Mouse (Mus musculus) C2C12 (cell line): ENCODE measurements around the gene Ttc7. TPM values are rescaled to one million over a fixed set of nuclear protein-coding genes. Genes with fewer than 3 reads are reported as not detected.
"Not testable (repeated sequence)": the region's sequence is repeated elsewhere in the genome, so short reads cannot be mapped to it uniquely, and the experiment has no call there.

Experiments
- H3K27me3 ChIP-seq: one replicate; pipeline ENCODE4 v1.6.1; 2011; ENCODE audit not compliant: control insufficient read depth, insufficient read depth, insufficient read length
- H3K36me3 ChIP-seq: one replicate; pipeline ENCODE4 v1.6.1; 2011; ENCODE audit not compliant: control insufficient read depth, insufficient read depth
- H3K4me3 ChIP-seq: one replicate; pipeline ENCODE4 v1.5.1; 2011; ENCODE audit warnings: mild to moderate bottlenecking, control low read depth; ENCODE audit not compliant: poor library complexity, insufficient read depth, severe bottlenecking
- H3K79me2 ChIP-seq: one replicate; pipeline ENCODE4 v1.6.1; 2011; ENCODE audit not compliant: control insufficient read depth, insufficient read depth
- H3K79me3 ChIP-seq: one replicate; pipeline ENCODE4 v1.6.1; 2011; ENCODE audit warnings: low read depth, control low read depth
- H3ac ChIP-seq: one replicate; pipeline ENCODE3; 2011; ENCODE audit warnings: low read depth; ENCODE audit not compliant: control insufficient read depth, insufficient read length
- CEBPB ChIP-seq: IDR thresholded peaks from one replicate; pipeline ENCODE4 v1.6.1; 2011; ENCODE audit warnings: low read depth, mild to moderate bottlenecking, control low read depth, moderate library complexity
- CTCF ChIP-seq: IDR thresholded peaks from one replicate; pipeline ENCODE4 v1.5.1; 2011; ENCODE audit not compliant: control insufficient read depth, insufficient read depth, insufficient read length
- FOSL1 ChIP-seq: IDR thresholded peaks from one replicate; pipeline ENCODE4 v1.8.0; 2011; ENCODE audit warnings: mild to moderate bottlenecking, low read length; ENCODE audit not compliant: poor library complexity, insufficient read depth, severe bottlenecking
- MAX ChIP-seq: IDR thresholded peaks from one replicate; pipeline ENCODE4 v1.6.1; 2011; ENCODE audit warnings: mild to moderate bottlenecking, control low read depth
- MYOD1 ChIP-seq: IDR thresholded peaks from one replicate; pipeline ENCODE4 v1.6.1; 2011; ENCODE audit warnings: low read depth; ENCODE audit not compliant: control insufficient read depth, insufficient read length
- MYOG ChIP-seq: IDR thresholded peaks from one replicate; pipeline ENCODE4 v1.6.1; 2011; ENCODE audit not compliant: control insufficient read depth, insufficient read length; ENCODE audit errors: extremely low read depth
- USF1 ChIP-seq: IDR thresholded peaks from one replicate; pipeline ENCODE4 v1.6.1; 2011; ENCODE audit warnings: low read depth, mild to moderate bottlenecking, control low read depth, moderate library complexity
- polyA plus RNA-seq: library from polyadenylated mRNA; unstranded; fragments of >200 nt; fragmentation: generic; extraction: Trizol; gene quantifications from one replicate; pipeline ENCODE4 v1.2.1, GENCODE M21; 2012; ENCODE audit warnings: missing spikeins

Ttc7 gene
- polyA plus RNA-seq, 1 experiment: 9.8 TPM

GRCm38 (mm10) chr17:87300340-87300739 lies 17.7 kb downstream of the Ttc7 start:
- Histone ChIP-seq H3K79me3 (no peaks in the 10 kb centered on the region), H3K36me3 (peaks cover 6% of the 10 kb centered on the region), H3K79me2 (no peaks in the 10 kb centered on the region), H3ac (no peak overlapping the region), H3K27me3 (no peaks in the 10 kb centered on the region), H3K4me3 (no peak overlapping the region)
- TF ChIP-seq CTCF: no peak
- TF ChIP-seq MAX: no peak
- no peak for TF ChIP-seq CEBPB
- no peak for TF ChIP-seq FOSL1
- no peak for TF ChIP-seq MYOD1
- no peak for TF ChIP-seq USF1
- TF ChIP-seq MYOG: no peak

- H3K79me3 ChIP-seq, H3K36me3 ChIP-seq, H3K27me3 ChIP-seq, H3ac ChIP-seq, H3K4me3 ChIP-seq, H3K79me2 ChIP-seq: not testable (repeated sequence)
These were observed 18.9 kb downstream of the Ttc7 start for GRCm38 (mm10) chr17:87301607-87302006.

GRCm38 (mm10) chr17:87302014-87302794 lies 19.5 kb downstream of the Ttc7 start:
- H3ac ChIP-seq: peak overlapping the region; percentile 5
- H3K36me3 ChIP-seq: no peaks in the 10 kb centered on the region
- H3K79me2 ChIP-seq: no peaks in the 10 kb centered on the region
- H3K4me3 ChIP-seq: no peak overlapping the region
- TF ChIP-seq CEBPB: no peak
- TF ChIP-seq MYOD1: no peak
- TF ChIP-seq CTCF: no peak
- TF ChIP-seq MAX: no peak
- no peak for TF ChIP-seq MYOG
- no peak for TF ChIP-seq FOSL1
- no peak for TF ChIP-seq USF1
- no peaks in the 10 kb centered on the region for H3K79me3 ChIP-seq
- H3K27me3 ChIP-seq: no peaks in the 10 kb centered on the region

GRCm38 (mm10) chr17:87304151-87304894 lies 21.6 kb downstream of the Ttc7 start:
- no peak overlapping the region for H3K4me3 ChIP-seq
- H3ac ChIP-seq: no peak overlapping the region
- no peak for TF ChIP-seq CEBPB
- no peak for TF ChIP-seq USF1
- no peak for TF ChIP-seq CTCF
- no peak for TF ChIP-seq MYOD1
- no peak for TF ChIP-seq MAX
- TF ChIP-seq MYOG: no peak
- no peak for TF ChIP-seq FOSL1
- no peaks in the 10 kb centered on the region for H3K79me3 ChIP-seq
- H3K36me3 ChIP-seq: peaks cover 2% of the 10 kb centered on the region
- no peaks in the 10 kb centered on the region for H3K27me3 ChIP-seq
- no peaks in the 10 kb centered on the region for H3K79me2 ChIP-seq

- Histone ChIP-seq H3K79me3 (no peaks in the 10 kb centered on the region), H3K36me3 (peaks cover 4% of the 10 kb centered on the region), H3K4me3 (no peak overlapping the region), H3K79me2 (no peaks in the 10 kb centered on the region), H3ac (no peak overlapping the region), H3K27me3 (no peaks in the 10 kb centered on the region)
- TF ChIP-seq MAX (no peak), FOSL1 (no peak), CTCF (no peak), CEBPB (no peak), MYOG (no peak), MYOD1 (no peak), USF1 (no peak)
These were observed 22.4 kb downstream of the Ttc7 start for GRCm38 (mm10) chr17:87305065-87305464.

- Histone ChIP-seq H3K79me2 (no peaks in the 10 kb centered on the region), H3K4me3 (no peak overlapping the region)
These were observed 24.1 kb downstream of the Ttc7 start for GRCm38 (mm10) chr17:87306746-87307145.

More at GRCm38 (mm10) chr17:87306746-87307145, 24.1 kb downstream of the Ttc7 start:
- Histone ChIP-seq H3K79me3 (no peaks in the 10 kb centered on the region), H3K27me3 (no peaks in the 10 kb centered on the region), H3K36me3 (peaks cover 4% of the 10 kb centered on the region), H3ac (no peak overlapping the region)
- TF ChIP-seq MAX (no peak), FOSL1 (no peak), CTCF (no peak), USF1 (no peak), MYOD1 (no peak), MYOG (no peak), CEBPB (no peak)
